Mouse (Mus musculus) kidney, postnatal 14 days (tissue): ENCODE results near the gene Ptch1.

Source experiments
- DNase-seq: peaks from one replicate; pipeline ENCODE4 v3.0.0; 2022; ENCODE audit warnings: mixed read lengths

Ptch1 gene

DNA sequence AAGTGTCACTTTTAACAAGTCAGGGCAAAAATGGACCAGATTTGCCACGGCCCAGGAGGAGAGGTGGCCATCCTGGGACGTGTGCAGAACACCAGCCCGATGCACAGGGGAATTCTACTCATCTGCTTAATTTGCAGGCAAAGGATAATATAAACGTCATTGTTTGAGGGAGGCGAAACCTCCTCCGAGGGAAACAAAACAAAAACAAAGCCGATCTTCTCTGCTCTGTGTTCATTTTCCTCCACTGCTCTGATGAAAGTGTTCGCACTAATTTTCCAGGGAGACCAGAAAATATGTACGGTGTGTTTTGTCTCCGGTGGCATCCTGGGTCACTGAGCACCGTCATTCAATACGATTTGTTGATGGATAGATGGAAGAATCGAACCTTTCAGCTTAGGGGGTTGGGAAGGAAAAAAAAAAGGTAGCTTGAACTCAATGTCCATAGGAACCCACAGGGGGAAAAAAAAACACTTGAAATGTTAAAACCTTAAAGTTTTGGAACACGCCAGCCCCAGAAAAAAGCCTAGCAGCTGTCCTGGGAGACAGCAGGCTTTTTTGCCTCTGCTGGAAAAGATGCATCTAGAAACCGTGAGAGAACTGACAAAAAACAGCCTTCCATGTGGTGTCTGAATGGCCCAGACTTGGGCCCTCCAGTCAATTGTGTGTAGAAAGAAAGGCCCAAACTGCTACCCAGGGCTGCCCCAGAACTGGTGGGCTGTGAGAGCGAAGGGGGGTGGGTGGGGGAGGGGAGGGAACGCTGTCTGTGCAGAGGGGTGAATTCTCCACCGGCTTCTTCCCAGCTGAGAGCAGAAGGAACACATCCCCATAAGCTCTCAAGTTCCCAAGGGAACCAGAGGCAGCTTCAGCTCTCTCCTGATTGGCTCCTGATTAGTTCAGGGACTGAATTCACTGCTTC, 86.3 kb downstream of the Ptch1 start:
- no peak for DNase-seq

DNA sequence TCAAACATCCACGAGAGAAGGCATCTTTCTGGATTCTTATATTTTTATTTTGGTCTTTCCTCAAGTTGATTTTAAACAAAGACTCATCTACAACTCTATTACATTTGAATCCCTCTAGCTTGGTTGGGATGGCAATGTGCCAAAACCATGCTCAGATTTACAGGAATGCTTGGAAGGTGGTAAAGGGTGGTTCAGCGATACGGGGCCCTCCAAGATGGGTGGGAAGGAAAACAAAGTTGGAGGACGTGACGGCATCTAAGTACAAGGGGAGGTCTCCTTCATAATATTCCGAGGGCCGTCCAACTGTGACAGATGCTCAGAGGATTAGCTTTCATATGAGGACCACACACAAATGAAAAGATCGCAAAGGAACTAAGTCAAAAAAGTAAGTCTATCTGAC, 98.0 kb downstream of the Ptch1 start:
- peak; percentile 8 for DNase-seq
